Mouse (Mus musculus) lung, postnatal 25 days (tissue): ENCODE measurements around the gene Baiap2l2.
A peak's percentile ranks its signal among the peaks of the same experiment; 100 is the strongest.
"Not testable (repeated sequence)": the region's sequence is repeated elsewhere in the genome, so short reads cannot be mapped to it uniquely, and the experiment has no call there.

Experiments used
- DNase-seq: peaks from one replicate; pipeline ENCODE4 v3.0.0; 2022; ENCODE audit warnings: low spot score

Baiap2l2 gene

DNA sequence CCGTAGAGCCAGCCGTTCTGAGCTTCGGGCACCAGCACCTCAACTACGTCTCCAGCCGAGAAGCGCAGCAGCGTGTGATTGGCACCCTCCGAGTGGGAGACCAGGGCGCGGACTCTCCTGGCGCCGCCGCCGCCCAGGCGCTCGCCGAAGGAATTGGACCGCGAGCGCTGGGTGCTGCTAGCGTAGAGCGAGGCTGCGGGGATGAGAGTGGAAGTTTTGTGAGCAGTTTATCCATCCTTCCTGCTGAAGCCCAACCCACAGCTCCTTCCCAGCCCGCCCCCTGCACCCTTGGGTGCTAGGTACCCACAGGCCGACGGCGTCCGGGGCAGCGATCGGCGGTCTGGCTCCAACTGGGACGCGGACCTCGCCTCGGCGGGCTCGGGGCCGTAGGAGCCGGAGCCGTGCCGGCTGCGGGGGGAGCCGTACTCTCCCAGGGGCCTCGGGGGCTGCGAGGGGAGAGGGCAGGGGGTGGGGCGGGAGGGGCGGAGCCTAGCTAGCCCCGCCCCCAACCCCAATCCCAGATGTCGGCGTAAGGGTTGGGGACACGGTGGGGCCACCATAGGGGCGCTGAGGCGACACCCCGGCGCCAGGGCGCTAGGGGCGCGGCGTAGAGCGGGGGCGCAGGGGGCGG lies 24.1 kb downstream of the Baiap2l2 start:
- no peak for DNase-seq

GRCm38 (mm10) chr15:79258521-79258920 lies 26.8 kb downstream of the Baiap2l2 start:
- no peak for DNase-seq

GRCm38 (mm10) chr15:79254661-79255060 lies 30.7 kb downstream of the Baiap2l2 start, which contains the start of gene Slc16a8:
TSS of gene Slc16a8 (minus strand) at chr15:79254761.
- no peak for DNase-seq

DNA sequence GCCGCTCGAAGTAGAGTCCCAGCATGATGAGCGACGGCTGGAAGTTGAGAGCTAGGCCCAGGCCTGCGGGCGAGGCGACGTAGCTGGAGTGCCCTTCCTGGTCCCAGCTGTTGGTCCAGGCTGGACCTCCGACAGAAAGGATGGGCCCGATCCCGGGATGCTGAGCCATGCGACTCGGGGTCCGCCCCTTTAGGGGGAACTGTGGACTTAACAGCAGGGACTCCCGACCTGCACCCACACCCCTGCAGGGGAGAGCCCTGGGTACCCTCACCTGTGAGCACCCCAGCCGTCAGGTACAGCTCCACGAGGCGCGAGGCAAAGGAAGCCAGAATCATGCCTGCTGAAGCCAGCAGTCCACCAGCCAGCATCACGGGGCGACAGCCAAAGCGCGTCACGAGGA lies 32.8 kb downstream of the Baiap2l2 start:
- DNase-seq, result no peak

- DNase-seq, result no peak
Measured at GRCm38 (mm10) chr15:79251781-79252491, 33.4 kb downstream of the Baiap2l2 start.

DNA sequence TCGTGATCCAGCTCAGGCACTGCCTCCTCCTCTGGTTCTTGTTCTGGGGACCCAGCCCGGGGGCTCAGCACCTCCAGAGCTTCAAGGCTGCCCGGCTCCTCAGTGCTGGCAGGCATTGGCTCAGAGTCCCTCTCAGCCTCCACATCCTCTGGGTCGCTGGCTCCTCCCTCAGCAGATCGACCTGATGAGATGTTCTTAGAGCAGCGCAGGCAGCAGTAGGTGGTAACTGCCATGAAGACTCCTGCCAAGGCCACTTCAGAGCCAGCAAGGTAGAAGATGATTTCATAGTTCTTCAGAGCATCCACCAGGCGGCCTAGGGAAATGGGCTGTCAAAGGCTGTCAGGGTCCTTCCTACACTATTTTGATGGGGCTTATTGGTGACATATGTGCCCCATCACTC lies 34.2 kb downstream of the Baiap2l2 start:
- DNase-seq, result no peak

DNA sequence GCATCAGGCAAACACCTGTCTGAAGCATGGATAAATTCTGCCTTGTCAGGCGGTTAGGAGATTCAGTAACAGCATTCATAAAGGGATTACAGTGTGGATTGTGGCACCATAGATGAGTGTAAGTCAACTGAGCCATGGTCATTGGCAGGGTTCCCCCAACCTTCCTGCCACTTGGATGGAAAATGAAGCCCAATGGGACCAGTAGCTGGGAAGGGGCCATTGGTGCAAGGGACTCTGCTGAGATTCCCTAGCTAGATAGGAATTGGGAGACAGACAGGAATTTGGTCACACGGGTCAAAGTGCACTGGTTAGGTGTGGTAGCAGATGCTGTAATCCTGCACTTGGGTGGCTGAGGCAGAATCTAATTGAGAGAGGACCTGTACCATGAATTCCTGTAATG lies 35.1 kb downstream of the Baiap2l2 start:
- no peak for DNase-seq

GRCm38 (mm10) chr15:79245321-79245720 lies 40.0 kb downstream of the Baiap2l2 start:
- DNase-seq, result no peak

DNA sequence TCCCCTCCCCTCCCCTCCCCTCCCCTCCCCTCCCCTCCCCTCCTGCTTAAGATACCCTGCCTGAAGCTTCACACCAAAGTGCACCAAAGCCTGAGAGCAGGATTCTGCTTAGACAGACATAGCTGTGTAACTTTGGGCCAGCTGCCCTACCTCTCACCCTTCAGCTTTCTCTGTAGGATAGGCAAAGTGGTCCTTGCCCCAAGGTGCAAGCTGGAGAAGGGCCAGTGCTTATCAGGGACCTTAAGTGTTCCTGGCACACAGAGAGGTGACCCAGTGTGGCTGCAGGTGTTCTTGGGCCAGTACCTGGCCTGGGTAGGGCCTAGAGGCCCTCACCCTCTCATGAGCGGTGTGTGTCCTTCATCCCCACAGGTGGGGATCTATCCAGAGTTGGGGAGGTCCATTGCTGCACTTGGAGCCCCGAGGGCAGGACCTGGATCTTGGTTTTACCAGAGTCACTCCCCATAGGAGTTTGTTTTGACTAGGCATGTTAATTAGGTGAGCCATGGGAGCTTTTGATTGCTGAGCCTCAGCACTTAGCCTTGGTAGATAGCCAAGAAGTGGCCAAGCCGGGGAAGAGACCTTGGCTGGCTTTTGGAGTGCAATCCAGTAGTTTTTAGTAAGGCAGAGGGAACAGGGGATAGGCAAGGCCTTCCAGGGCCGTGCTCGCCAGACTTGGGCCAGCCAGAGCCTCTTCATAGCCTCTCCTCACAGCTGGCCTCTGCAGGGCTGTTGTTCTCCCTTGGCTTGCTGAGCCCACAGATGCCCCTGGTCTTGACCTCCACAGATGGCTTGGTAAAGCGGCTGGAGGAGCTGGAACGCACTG lies 41.1 kb downstream of the Baiap2l2 start:
- DNase-seq, result peak; percentile 32

- DNase-seq, result peak; percentile 95
Measured at GRCm38 (mm10) chr15:79243234-79244042, 41.9 kb downstream of the Baiap2l2 start.

- DNase-seq, result no peak
Measured at GRCm38 (mm10) chr15:79242574-79243233, 42.6 kb downstream of the Baiap2l2 start.

DNA sequence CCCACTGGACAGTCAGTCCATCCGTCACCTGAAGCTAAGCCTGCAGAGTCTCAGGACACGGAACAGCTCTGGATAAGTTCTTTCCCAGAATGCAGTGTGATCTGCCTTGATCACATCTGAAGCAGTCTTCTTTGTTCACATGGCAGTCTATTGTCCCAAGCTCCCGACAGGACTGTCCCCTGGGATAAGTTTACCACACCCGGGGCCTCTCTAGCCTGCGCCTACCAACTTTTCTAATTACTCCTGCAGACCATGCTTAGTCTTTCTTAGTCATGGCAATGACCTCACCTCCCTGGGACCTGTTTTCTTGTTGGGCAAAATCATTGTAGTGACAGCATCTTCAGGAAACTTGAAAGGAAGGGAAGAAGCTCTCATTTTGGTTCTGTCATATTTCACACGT lies 47.3 kb downstream of the Baiap2l2 start:
- no peak for DNase-seq

DNA sequence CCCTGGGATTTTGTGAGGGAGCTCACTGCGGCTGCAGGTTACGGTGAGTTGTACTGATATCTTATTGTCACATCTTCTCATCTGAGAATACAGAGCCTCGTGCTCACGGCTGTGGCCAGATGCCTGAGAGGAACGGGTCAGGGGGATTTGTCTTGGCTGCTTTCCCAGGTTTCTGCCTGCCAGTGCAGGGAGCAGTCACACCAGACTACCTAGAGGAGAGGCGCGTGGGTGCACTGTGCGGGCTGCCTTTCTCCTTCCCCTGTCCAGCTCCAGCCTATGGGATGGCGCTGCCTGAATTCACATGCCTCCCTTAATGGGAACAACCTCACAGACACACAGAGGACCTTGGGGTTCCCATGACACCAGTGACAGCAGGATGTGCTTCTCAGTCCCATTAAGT lies 50.1 kb downstream of the Baiap2l2 start:
- DNase-seq, result no peak

GRCm38 (mm10) chr15:79229058-79229821 lies 56.1 kb downstream of the Baiap2l2 start, which contains the start of the genes Pick1 and Gm49486:
TSS of gene Pick1 (plus strand) at chr15:79229173.
TSS of gene Gm49486 (plus strand) at chr15:79229391.
- peak; percentile 88 for DNase-seq

DNA sequence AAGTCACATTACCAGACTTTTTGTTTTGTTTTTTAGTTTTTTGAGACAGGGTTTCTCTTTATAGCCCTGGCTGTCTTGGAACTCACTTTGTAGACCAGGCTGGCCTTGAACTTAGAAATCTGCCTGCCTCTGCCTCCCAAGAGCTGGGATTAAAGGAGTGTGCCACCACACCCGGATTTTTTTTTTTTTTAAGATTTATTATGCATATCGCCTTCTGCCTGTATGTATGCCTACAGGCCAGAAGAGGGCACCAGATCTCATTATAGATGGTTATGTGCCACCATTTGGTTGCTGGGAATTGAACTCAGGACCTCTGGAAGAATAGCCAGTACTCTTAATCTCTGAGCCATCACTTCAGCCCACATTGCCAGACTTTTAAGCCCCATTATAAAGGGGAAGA lies 59.6 kb downstream of the Baiap2l2 start:
- not testable (repeated sequence) for DNase-seq

DNA sequence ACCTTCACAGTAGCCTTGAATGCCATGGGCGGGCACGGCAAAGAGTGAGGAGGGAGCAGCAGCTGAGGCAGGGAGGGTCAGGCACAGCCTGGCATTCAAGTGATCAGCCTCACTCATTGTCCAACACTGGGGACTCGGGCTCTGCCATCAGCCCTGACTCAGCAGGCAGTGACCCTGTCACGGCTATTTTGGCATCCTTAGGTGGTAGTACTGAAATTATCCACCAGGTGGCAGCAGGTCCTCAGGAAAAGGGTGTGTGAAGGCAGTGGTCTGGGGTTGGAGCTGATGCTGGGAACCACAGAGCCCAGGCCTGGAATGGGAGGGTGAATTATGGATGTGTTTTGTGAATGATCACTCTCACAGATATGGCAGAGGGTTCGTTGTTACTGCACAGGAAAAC lies 60.7 kb downstream of the Baiap2l2 start:
- peak; percentile 86 for DNase-seq

GRCm38 (mm10) chr15:79223641-79224040 lies 61.7 kb downstream of the Baiap2l2 start:
- DNase-seq, result no peak

- no peak for DNase-seq
Measured at GRCm38 (mm10) chr15:79219572-79219971, 65.8 kb downstream of the Baiap2l2 start.

DNA sequence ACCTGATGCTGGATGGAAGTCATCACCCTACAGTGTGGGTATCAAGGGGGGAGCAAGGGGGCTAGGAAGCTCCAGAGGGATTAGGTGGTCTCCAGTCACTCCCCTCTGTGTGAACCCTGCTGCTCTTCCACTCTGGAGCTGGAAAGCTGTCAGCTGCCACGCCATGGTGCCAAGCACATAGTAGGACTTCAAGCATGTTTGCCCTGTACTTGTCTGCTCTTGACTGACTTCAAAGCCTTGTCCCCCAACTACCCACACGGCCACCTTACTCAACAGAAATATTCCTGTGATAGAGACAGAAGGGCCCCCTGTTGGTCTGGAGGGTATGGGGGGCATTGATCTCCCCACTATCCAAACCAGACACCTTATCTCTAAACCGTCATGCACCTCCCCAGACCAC lies 69.1 kb downstream of the Baiap2l2 start:
- no peak for DNase-seq

DNA sequence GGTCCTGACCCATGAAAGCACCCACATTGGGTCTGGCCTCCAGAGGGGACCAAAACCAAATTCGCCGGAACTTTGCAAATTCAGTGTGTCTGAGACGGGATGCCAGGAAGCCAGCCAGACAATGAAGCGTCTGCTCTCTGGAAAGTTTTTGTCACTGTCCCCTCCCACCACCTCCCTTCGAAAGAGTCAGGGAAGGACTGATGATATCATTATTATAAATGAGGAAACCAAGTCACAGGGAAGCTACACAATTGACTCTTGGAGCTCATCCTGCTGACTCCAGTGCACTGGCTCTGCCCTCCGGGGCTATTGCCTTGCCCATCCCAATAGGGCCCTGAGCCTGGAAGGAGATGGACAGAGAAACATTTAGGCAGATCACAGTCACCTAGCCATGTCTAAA lies 71.7 kb downstream of the Baiap2l2 start:
- DNase-seq, result peak; percentile 33
